In genomic region chr12:82105184-82106031, GRCm38 (mm10) we compare ENCODE assay signal across 9 mouse cellular contexts.
DNase-seq lines count a peak whose midpoint lies in the region; ATAC-seq and TF ChIP-seq lines count a peak whose summit lies in the region.
"Had no signal": no experiment of that assay in that cellular context is flagged by ENCODE, and none has a peak within 500 bp of the region (broad histone marks: within the 10 kb centered on the region; RNA-seq: fewer than 3 reads in every experiment).

No protein-coding gene starts in this region.

- no peak overlapping the region for H3K4me3 ChIP-seq in heart, embryonic 12.5 days
- no peak overlapping the region for H3K4me3 ChIP-seq in heart, adult 2 months
- H3K4me3 ChIP-seq in kidney, postnatal 0 days (replicated peaks; ENCODE audit: low read depth, low read length) = no peak overlapping the region
- H3K4me3 ChIP-seq in limb, embryonic 13.5 days = no peak overlapping the region
- H3K4me3 ChIP-seq: liver, embryonic 15.5 days had no signal

- no peak overlapping the region for H3K9ac ChIP-seq in heart, embryonic 12.5 days
- no peak overlapping the region for H3K9ac ChIP-seq in heart, adult 2 months (ENCODE audit: low read depth, low read length)
- no peak overlapping the region for H3K9ac ChIP-seq in kidney, postnatal 0 days (ENCODE audit: low read depth, low read length)
- H3K9ac ChIP-seq in limb, embryonic 13.5 days = no peak overlapping the region
- H3K9ac ChIP-seq: liver, embryonic 15.5 days had no signal

- WGBS in heart, embryonic 12.5 days = 51% methylated on average over 17 of the region's 17 CpGs
- 62% methylated on average over 17 of the region's 17 CpGs for WGBS in heart, adult 2 months
- WGBS in kidney, postnatal 0 days = 46% methylated on average over 17 of the region's 17 CpGs
- 30% methylated on average over 17 of the region's 17 CpGs for WGBS in limb, embryonic 13.5 days

- H3K27me3 ChIP-seq in heart, embryonic 12.5 days (replicated peaks) = no peaks in the 10 kb centered on the region
- H3K27me3 ChIP-seq in heart, adult 2 months (ENCODE audit: control insufficient read depth, insufficient read depth, low read length) = no peaks in the 10 kb centered on the region
- no peaks in the 10 kb centered on the region for H3K27me3 ChIP-seq in kidney, postnatal 0 days (ENCODE audit: insufficient read depth, low read length)
- H3K27me3 ChIP-seq in limb, embryonic 13.5 days = no peaks in the 10 kb centered on the region
- H3K27me3 ChIP-seq: liver, embryonic 15.5 days had no signal

- H3K79me2 ChIP-seq in heart, adult 2 months (replicated peaks; ENCODE audit: control insufficient read depth, insufficient read depth, low read length) = no peaks in the 10 kb centered on the region

- no peak overlapping the region for H3K4me2 ChIP-seq in heart, embryonic 12.5 days
- H3K4me2 ChIP-seq in kidney, postnatal 0 days (ENCODE audit: low read length) = no peak overlapping the region
- peak overlapping the region; percentile 41; the same call in 1 of the 2 replicates for H3K4me2 ChIP-seq in limb, embryonic 13.5 days (replicated peaks)
- H3K4me2 ChIP-seq: liver, embryonic 15.5 days had no signal

- ATAC-seq in heart, embryonic 12.5 days (ENCODE audit: insufficient number of reproducible peaks, low FRiP score) = no peak
- no peak for ATAC-seq in kidney, postnatal 0 days (replicated peaks; ENCODE audit: low FRiP score, low read depth)
- ATAC-seq in limb, embryonic 13.5 days (ENCODE audit: low FRiP score, low read depth) = peak; percentile 84; the same call in 1 of the 2 replicates

- no peak for TF ChIP-seq POLR2A in heart, adult 2 months (IDR thresholded peaks at IDR 0.05; ENCODE audit: insufficient read depth, low read depth, low read length)

- no peak for TF ChIP-seq CTCF in heart, adult 2 months (IDR thresholded peaks at IDR 0.05)
- no peak for TF ChIP-seq CTCF in kidney, postnatal 0 days (IDR thresholded peaks at IDR 0.05; ENCODE audit: low read depth)

- H3K27ac ChIP-seq in heart, embryonic 12.5 days (ENCODE audit: poor library complexity, severe bottlenecking) = peak overlapping the region; percentile 58
- no peak overlapping the region for H3K27ac ChIP-seq in heart, adult 2 months
- no peak overlapping the region for H3K27ac ChIP-seq in kidney, postnatal 0 days
- peak overlapping the region; percentile 77 for H3K27ac ChIP-seq in limb, embryonic 13.5 days
- H3K27ac ChIP-seq: liver, embryonic 15.5 days had no signal

- no peaks in the 10 kb centered on the region for H3K36me3 ChIP-seq in heart, embryonic 12.5 days
- no peaks in the 10 kb centered on the region for H3K36me3 ChIP-seq in heart, adult 2 months (ENCODE audit: control insufficient read depth, insufficient read depth, low read length)
- H3K36me3 ChIP-seq in kidney, postnatal 0 days (ENCODE audit: insufficient read depth, low read length) = no peaks in the 10 kb centered on the region
- no peaks in the 10 kb centered on the region for H3K36me3 ChIP-seq in limb, embryonic 13.5 days
- H3K36me3 ChIP-seq: liver, embryonic 15.5 days had no signal

- peaks cover 32% of the 10 kb centered on the region for H3K4me1 ChIP-seq in heart, embryonic 12.5 days (replicated peaks)
- H3K4me1 ChIP-seq in heart, adult 2 months (ENCODE audit: control insufficient read depth, insufficient read depth, low read length) = peaks cover 3% of the 10 kb centered on the region
- H3K4me1 ChIP-seq in kidney, postnatal 0 days (replicated peaks; ENCODE audit: insufficient read depth, low read length) = no peaks in the 10 kb centered on the region
- peaks cover 28% of the 10 kb centered on the region for H3K4me1 ChIP-seq in limb, embryonic 13.5 days
- H3K4me1 ChIP-seq: liver, embryonic 15.5 days had no signal

- H3K9me3 ChIP-seq in heart, embryonic 12.5 days (replicated peaks) = peaks cover 8% of the 10 kb centered on the region; the same call in 1 of the 2 replicates
- no peaks in the 10 kb centered on the region for H3K9me3 ChIP-seq in kidney, postnatal 0 days (replicated peaks; ENCODE audit: low read length)
- no peaks in the 10 kb centered on the region; the same call in 1 of the 2 replicates for H3K9me3 ChIP-seq in limb, embryonic 13.5 days
- H3K9me3 ChIP-seq: liver, embryonic 15.5 days had no signal

- TF ChIP-seq EP300 in heart, adult 2 months (IDR thresholded peaks at IDR 0.05; ENCODE audit: insufficient read depth, low read depth, low read length) = no peak

- intact Hi-C loops in heart, adult 2 months (cut with DNase I) = no loop called here

- no peak for DNase-seq in heart, adult 2 months
- DNase-seq in cerebellum, adult 8-10 months = peak; percentile 14
- DNase-seq in kidney, postnatal 0 days (ENCODE audit: low spot score) = peak; percentile 36
- no peak for DNase-seq in B cell, adult 2 months
- no peak for DNase-seq in urinary bladder, adult 2 months (ENCODE audit: low spot score)
- DNase-seq in T-cell, adult 2 months (ENCODE audit: low spot score) = no peak

Comparison
In these comparisons a context has a peak if more than half of its experiments do, and no peak if none do; other contexts are left out.
1. H3K27ac ChIP-seq: peak in heart, embryonic 12.5 days (single experiment) and limb, embryonic 13.5 days (single experiment); none in heart, adult 2 months (single experiment) and kidney, postnatal 0 days (single experiment).
2. DNase-seq: peak in cerebellum, adult 8-10 months (single experiment) and kidney, postnatal 0 days (single experiment); none in heart, adult 2 months (0 of 2), B cell, adult 2 months (0 of 2), urinary bladder, adult 2 months (single experiment) and T-cell, adult 2 months (single experiment).